Mouse (Mus musculus) liver, embryonic 18 days (tissue): ENCODE data around the gene Gm11554. TPM values are rescaled to one million over a fixed set of nuclear protein-coding genes. Genes with fewer than 3 reads are reported as not detected.

Experiments
- polyA plus RNA-seq: library from polyadenylated mRNA; depleted of rRNA; stranded (reverse); fragments of >200 nt; gene quantifications from 2 replicates; pipeline ENCODE4 v1.2.3, GENCODE M21; 2012; rRNA removed

The Gm11554 gene
- not detected in 2 replicates for polyA plus RNA-seq

DNA sequence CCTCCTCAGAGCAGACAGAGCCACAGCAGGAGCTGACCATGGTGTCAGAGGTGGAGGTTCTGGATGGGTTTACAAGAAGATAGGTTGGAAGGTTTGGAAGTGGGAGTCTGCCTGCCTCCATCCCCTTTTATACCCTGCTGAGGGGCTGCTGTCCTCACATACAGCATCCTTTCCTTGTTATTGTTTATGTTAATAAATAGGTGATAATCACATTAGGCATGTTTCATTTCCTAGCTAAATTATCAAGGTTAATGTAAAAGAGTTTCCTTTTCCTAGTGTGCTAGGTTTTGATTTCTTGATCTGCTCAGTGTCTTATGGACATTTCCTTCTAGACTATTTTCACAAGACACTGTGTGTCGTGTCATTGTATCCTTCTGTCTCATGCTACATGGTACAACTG is at the start of gene Gm11554:
Gene Gm11554, minus strand, starts transcription at position 101 of the 400 bp plus-strand sequence.

DNA sequence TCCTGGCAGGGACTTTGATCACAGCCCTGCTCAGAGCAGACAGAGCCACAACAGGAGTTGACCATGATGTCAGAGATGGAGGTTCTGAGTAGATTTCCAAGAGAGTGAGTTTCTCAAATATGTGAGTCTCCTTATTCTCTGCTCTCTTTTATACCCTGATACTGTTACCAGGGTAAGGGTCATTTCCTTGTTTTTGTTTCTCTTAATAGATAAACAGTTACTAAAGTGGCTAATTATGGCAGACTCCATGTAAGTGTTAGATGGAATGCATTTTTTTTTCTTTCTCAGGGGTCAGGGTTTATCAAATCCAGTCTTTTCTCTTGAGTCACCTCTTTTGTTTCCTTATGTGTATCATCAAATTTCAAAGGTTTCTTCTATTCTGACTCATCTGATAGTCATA is 47.3 kb upstream of the Gm11554 start, which contains the start of gene Krtap4-16:
Gene Krtap4-16, minus strand, starts transcription at position 101 of the 400 bp plus-strand sequence.

DNA sequence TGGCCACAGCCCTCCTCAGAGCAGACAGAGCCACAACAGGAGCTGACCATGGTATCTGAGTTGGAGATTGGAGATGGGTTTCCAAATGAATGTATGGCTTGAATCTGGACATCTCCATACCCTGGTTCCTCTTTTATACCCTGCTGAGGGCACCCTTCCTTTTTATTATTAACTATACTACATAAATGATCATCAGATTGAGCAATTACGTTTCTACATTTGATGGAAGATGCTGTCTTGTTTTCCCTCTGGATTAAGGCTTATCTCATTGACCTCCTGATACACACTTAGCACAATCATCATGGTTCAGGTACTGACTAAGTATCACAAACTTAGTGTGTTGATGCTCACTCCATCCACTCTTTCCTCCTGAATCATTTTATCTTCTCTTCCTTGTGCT is 33.7 kb upstream of the Gm11554 start, which contains the start of gene 2300003K06Rik:
Gene 2300003K06Rik, minus strand, starts transcription at position 101 of the 400 bp plus-strand sequence.

DNA sequence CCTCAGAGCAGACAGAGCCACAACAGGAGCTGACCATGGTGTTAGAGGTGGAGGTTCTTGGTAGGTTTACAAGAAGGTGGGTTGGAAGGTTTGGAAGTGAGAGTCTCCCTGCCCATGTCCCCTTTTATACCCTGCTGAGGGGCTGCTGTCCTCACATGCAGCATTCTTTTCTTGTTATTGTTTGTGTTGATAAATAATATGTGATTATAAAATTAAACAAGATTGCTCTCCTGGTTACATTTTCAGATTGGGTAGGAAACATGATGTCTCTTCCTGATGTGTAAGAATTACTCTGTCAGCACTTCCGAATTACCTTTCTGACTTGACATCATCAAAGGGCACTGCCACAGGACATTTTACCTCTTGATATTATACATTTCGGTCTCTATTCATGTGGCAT is 11.3 kb upstream of the Gm11554 start, which contains the start of gene Gm11564:
Gene Gm11564, minus strand, starts transcription at position 101 of the 400 bp plus-strand sequence.

DNA sequence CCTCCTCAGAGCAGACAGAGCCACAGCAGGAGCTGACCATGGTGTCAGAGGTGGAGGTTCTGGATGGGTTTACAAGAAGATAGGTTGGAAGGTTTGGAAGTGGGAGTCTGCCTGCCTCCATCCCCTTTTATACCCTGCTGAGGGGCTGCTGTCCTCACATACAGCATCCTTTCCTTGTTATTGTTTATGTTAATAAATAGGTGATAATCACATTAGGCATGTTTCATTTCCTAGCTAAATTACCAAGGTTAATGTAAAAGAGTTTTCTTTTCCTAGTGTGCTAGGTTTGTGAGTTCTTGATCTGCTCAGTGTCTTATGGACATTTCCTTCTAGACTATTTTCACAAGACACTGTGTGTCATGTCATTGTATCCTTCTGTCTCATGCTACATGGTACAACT is 5.5 kb upstream of the Gm11554 start, which contains the start of gene Krtap4-13:
Gene Krtap4-13, minus strand, starts transcription at position 101 of the 400 bp plus-strand sequence.

DNA sequence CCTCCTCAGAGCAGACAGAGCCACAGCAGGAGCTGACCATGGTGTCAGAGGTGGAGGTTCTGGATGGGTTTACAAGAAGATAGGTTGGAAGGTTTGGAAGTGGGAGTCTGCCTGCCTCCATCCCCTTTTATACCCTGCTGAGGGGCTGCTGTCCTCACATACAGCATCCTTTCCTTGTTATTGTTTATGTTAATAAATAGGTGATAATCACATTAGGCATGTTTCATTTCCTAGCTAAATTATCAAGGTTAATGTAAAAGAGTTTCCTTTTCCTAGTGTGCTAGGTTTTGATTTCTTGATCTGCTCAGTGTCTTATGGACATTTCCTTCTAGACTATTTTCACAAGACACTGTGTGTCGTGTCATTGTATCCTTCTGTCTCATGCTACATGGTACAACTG is 5.4 kb downstream of the Gm11554 start, which contains the start of gene Gm11569:
Gene Gm11569, minus strand, starts transcription at position 101 of the 400 bp plus-strand sequence.

DNA sequence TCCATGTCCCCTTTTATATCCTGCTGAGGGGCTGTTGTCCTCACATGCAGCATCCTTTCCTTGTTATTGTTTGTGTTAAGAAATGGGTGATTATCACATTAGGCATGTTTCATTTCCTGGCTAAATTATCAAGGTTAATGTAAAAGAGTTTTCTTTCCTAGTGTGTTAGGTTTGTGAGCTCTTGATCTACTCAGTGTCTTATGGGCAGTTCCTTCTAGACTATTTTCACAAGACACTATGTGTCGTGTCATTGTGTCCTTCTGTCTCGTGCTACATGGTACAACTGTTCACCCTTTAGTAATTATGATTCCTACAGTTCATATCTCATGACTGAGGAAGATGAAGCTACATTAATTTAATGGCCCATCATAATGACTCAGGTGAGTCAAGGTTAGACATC is 10.9 kb downstream of the Gm11554 start, which contains the start of gene Gm11596:
Gene Gm11596, minus strand, starts transcription at position 101 of the 400 bp plus-strand sequence.

DNA sequence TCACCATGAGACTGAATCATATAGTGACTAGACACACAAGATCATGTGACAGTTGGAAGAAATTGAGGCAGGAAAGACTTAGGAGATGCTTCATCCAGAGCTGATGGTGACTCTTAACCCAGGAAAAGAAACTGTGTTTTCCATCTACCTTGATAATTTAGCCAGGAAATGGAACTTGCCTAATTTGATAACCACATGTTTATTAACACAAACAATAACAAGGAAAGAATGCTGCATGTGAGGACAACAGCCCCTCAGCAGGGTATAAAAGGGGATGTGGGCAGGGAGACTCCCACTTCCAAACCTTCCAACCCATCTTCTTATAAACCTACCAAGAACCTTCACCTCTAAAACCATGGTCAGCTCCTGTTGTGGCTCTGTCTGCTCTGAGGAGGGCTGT is 19.3 kb downstream of the Gm11554 start, which contains the start of gene Krtap4-9:
Gene Krtap4-9, plus strand, starts transcription at position 301 of the 400 bp plus-strand sequence.

DNA sequence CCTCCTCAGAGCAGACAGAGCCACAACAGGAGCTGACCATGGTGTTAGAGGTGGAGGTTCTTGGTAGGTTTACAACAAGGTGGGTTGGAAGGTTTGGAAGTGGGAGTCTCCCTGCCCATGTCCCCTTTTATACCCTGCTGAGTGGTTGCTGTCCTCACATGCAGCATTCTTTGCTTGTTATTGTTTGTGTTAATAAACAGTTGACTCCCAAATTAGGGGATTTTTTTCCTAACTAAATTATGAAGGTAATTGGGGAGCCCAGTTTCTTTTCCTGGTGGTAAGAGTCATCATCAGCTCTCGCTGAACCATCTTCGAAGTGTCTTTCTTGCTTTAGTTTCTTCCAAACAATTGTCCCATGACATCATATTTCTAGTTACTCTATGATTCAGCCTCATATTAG is 23.6 kb downstream of the Gm11554 start, which contains the start of gene Krtap4-8:
Gene Krtap4-8, minus strand, starts transcription at position 101 of the 400 bp plus-strand sequence.

DNA sequence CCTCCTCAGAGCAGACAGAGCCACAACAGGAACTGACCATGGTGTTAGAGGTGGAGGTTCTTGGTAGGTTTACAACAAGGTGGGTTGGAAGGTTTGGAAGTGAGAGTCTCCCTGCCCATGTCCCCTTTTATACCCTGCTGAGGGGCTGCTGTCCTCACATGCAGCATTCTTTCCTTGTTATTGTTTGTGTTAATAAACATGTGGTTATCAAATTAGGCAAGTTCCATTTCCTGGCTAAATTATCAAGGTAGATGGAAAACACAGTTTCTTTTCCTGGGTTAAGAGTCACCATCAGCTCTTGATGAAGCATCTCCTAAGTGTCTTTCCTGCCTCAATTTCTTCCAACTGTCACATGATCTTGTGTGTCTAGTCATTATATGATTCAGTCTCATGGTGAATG is 31.4 kb downstream of the Gm11554 start, which contains the start of gene Gm11595:
Gene Gm11595, minus strand, starts transcription at position 101 of the 400 bp plus-strand sequence.

Other genes starting within 250 kb of the Gm11554 start
- gene Krtap3-2, start 247.6 kb downstream of the Gm11554 start, polyA plus RNA-seq: not detected in 2 replicates
- not detected in 2 replicates for gene Gm11939, start 245.0 kb downstream of the Gm11554 start, polyA plus RNA-seq
- gene Krtap3-1, start 237.8 kb downstream of the Gm11554 start, polyA plus RNA-seq: not detected in 2 replicates
- gene Krtap1-5, start 223.4 kb downstream of the Gm11554 start, polyA plus RNA-seq: not detected in 2 replicates
- not detected in 2 replicates for gene Krtap1-4, start 220.8 kb downstream of the Gm11554 start, polyA plus RNA-seq
- not detected in 2 replicates for gene Krtap1-3, start 213.1 kb downstream of the Gm11554 start, polyA plus RNA-seq
- not detected in 2 replicates for gene Krtap9-3, start 206.3 kb downstream of the Gm11554 start, polyA plus RNA-seq
- not detected in 2 replicates for gene Gm11938, start 201.1 kb downstream of the Gm11554 start, polyA plus RNA-seq
- gene Gm11937, start 194.3 kb downstream of the Gm11554 start, polyA plus RNA-seq: not detected in 2 replicates
- not detected in 2 replicates for gene Krtap2-4, start 189.6 kb downstream of the Gm11554 start, polyA plus RNA-seq
- gene Gm11562, start 184.0 kb downstream of the Gm11554 start, polyA plus RNA-seq: not detected in 2 replicates
- not detected in 2 replicates for gene Krtap4-1, start 176.2 kb downstream of the Gm11554 start, polyA plus RNA-seq
- not detected in 2 replicates for gene Krtap4-2, start 169.4 kb downstream of the Gm11554 start, polyA plus RNA-seq
- gene Krtap4-7, start 160.4 kb downstream of the Gm11554 start, polyA plus RNA-seq: not detected in 2 replicates
- gene Gm11555, start 154.2 kb downstream of the Gm11554 start, polyA plus RNA-seq: not detected in 2 replicates
- gene Gm11563, start 145.5 kb downstream of the Gm11554 start, polyA plus RNA-seq: not detected in 2 replicates
- gene Krtap4-6, start 138.5 kb downstream of the Gm11554 start, polyA plus RNA-seq: not detected in 2 replicates
- not detected in 2 replicates for gene Gm14190, start 113.7 kb downstream of the Gm11554 start, polyA plus RNA-seq
- not detected in 2 replicates for gene Gm14180, start 70.2 kb downstream of the Gm11554 start, polyA plus RNA-seq
- gene Gm11595, start 31.5 kb downstream of the Gm11554 start, polyA plus RNA-seq: not detected in 2 replicates
- gene Krtap4-8, start 23.7 kb downstream of the Gm11554 start, polyA plus RNA-seq: not detected in 2 replicates
- gene Krtap4-9, start 19.2 kb downstream of the Gm11554 start, polyA plus RNA-seq: not detected in 2 replicates
- gene Gm11596, start 11.0 kb downstream of the Gm11554 start, polyA plus RNA-seq: not detected in 2 replicates
- not detected in 2 replicates for gene Gm11569, start 5.5 kb downstream of the Gm11554 start, polyA plus RNA-seq
- not detected in 2 replicates for gene Krtap4-13, start 5.4 kb upstream of the Gm11554 start, polyA plus RNA-seq
- not detected in 2 replicates for gene Gm11564, start 11.2 kb upstream of the Gm11554 start, polyA plus RNA-seq
- not detected in 2 replicates for gene 2300003K06Rik, start 33.6 kb upstream of the Gm11554 start, polyA plus RNA-seq
- gene Krtap4-16, start 47.2 kb upstream of the Gm11554 start, polyA plus RNA-seq: not detected in 2 replicates
- not detected in 2 replicates for gene Gm11568, start 53.5 kb upstream of the Gm11554 start, polyA plus RNA-seq
- gene Gm11559, start 60.0 kb upstream of the Gm11554 start, polyA plus RNA-seq: not detected in 2 replicates
- gene Krtap9-1, start 68.9 kb upstream of the Gm11554 start, polyA plus RNA-seq: not detected in 2 replicates
- gene Gm11567, start 74.7 kb upstream of the Gm11554 start, polyA plus RNA-seq: not detected in 2 replicates
- not detected in 2 replicates for gene Krtap31-1, start 103.5 kb upstream of the Gm11554 start, polyA plus RNA-seq
- not detected in 2 replicates for gene Gm11565, start 110.3 kb upstream of the Gm11554 start, polyA plus RNA-seq
- gene Krtap31-2, start 131.8 kb upstream of the Gm11554 start, polyA plus RNA-seq: not detected in 2 replicates
- not detected in 2 replicates for gene Krtap9-5, start 144.0 kb upstream of the Gm11554 start, polyA plus RNA-seq
- not detected in 2 replicates for gene Krtap29-1, start 174.6 kb upstream of the Gm11554 start, polyA plus RNA-seq
- gene Krtap16-1, start 182.2 kb upstream of the Gm11554 start, polyA plus RNA-seq: not detected in 2 replicates
- not detected in 2 replicates for gene Krtap17-1, start 189.5 kb upstream of the Gm11554 start, polyA plus RNA-seq
- not detected in 2 replicates for gene Krt33a, start 211.8 kb upstream of the Gm11554 start, polyA plus RNA-seq
- gene Krt33b, start 225.4 kb upstream of the Gm11554 start, polyA plus RNA-seq: not detected in 2 replicates
- gene Krt34, start 237.1 kb upstream of the Gm11554 start, polyA plus RNA-seq: not detected in 2 replicates
- gene Krt31, start 246.1 kb upstream of the Gm11554 start, polyA plus RNA-seq: not detected in 2 replicates